Mouse (Mus musculus): ENCODE measurements around the gene Eea1. TPM values are rescaled to one million over a fixed set of nuclear protein-coding genes. Genes with fewer than 3 reads are reported as not detected.
A peak's percentile ranks its signal among the peaks of the same experiment; 100 is the strongest.

Eea1 gene
- polyA plus RNA-seq, 1 experiment from 2014 or later = 14.4 TPM

- Histone ChIP-seq H3K4me1 (replicated peaks; ENCODE audit: control insufficient read depth, insufficient read depth, low read length) (0 out of 2 replicates have a peak, but pooled peaks cover 5% of the 10 kb centered on the region), H3K27ac (ENCODE audit: low read depth, low read length) (no peak overlapping the region), H3K27me3 (replicated peaks; ENCODE audit: control insufficient read depth, insufficient read depth, low read length) (no peaks in the 10 kb centered on the region), H3K36me3 (ENCODE audit: control insufficient read depth, insufficient read depth, low read length) (no peaks in the 10 kb centered on the region), H3K4me3 (ENCODE audit: low read depth, low read length) (no peak overlapping the region), H3K9me3 (ENCODE audit: control insufficient read depth, low read length) (no peaks in the 10 kb centered on the region), H3K4me2 (no peak overlapping the region), H3K9ac (ENCODE audit: low read depth, low read length) (no peak overlapping the region)
- ATAC-seq (replicated peaks; ENCODE audit: low FRiP score) (no peak), DNase-seq (ENCODE audit: low spot score) (no peak)
- 94% methylated on average over 1 of the region's 1 CpGs for WGBS
Measured at GRCm38 (mm10) chr10:95969694-95970093, 29.2 kb downstream of the Eea1 start.

GRCm38 (mm10) chr10:95970744-95971212 is 30.3 kb downstream of the Eea1 start:
- Histone ChIP-seq H3K4me2 (peak overlapping the region; percentile 48), H3K4me3 (ENCODE audit: low read depth, low read length) (no peak overlapping the region; the same call in 1 of the 2 replicates), H3K4me1 (replicated peaks; ENCODE audit: control insufficient read depth, insufficient read depth, low read length) (0 out of 2 replicates have a peak, but pooled peaks cover 5% of the 10 kb centered on the region), H3K9me3 (ENCODE audit: control insufficient read depth, low read length) (no peaks in the 10 kb centered on the region), H3K27ac (ENCODE audit: low read depth, low read length) (no peak overlapping the region), H3K36me3 (ENCODE audit: control insufficient read depth, insufficient read depth, low read length) (peaks cover 2% of the 10 kb centered on the region; the same call in 1 of the 2 replicates), H3K27me3 (replicated peaks; ENCODE audit: control insufficient read depth, insufficient read depth, low read length) (no peaks in the 10 kb centered on the region), H3K9ac (ENCODE audit: low read depth, low read length) (no peak overlapping the region)
- ATAC-seq (replicated peaks; ENCODE audit: low FRiP score) = peak; percentile 69
- 20% methylated on average over 3 of the region's 3 CpGs for WGBS
- DNase-seq (ENCODE audit: low spot score) = no peak

GRCm38 (mm10) chr10:95971341-95971740 is 30.9 kb downstream of the Eea1 start:
- ATAC-seq (replicated peaks; ENCODE audit: low FRiP score) = no peak
- Histone ChIP-seq H3K4me3 (ENCODE audit: low read depth, low read length) (no peak overlapping the region), H3K36me3 (ENCODE audit: control insufficient read depth, insufficient read depth, low read length) (peaks cover 5% of the 10 kb centered on the region; the same call in 1 of the 2 replicates), H3K4me2 (peak overlapping the region; percentile 48; the same call in 1 of the 2 replicates), H3K9me3 (ENCODE audit: control insufficient read depth, low read length) (no peaks in the 10 kb centered on the region), H3K27me3 (replicated peaks; ENCODE audit: control insufficient read depth, insufficient read depth, low read length) (no peaks in the 10 kb centered on the region), H3K9ac (ENCODE audit: low read depth, low read length) (no peak overlapping the region), H3K27ac (ENCODE audit: low read depth, low read length) (no peak overlapping the region), H3K4me1 (replicated peaks; ENCODE audit: control insufficient read depth, insufficient read depth, low read length) (0 out of 2 replicates have a peak, but pooled peaks cover 5% of the 10 kb centered on the region)
- WGBS = 85% methylated on average over 4 of the region's 4 CpGs
- DNase-seq (ENCODE audit: low spot score) = no peak

- peaks cover 8% of the 10 kb centered on the region; the same call in 1 of the 2 replicates for H3K36me3 ChIP-seq (ENCODE audit: control insufficient read depth, insufficient read depth, low read length)
- H3K27ac ChIP-seq (ENCODE audit: low read depth, low read length) = no peak overlapping the region
- ATAC-seq (replicated peaks; ENCODE audit: low FRiP score) = no peak
- H3K4me3 ChIP-seq (ENCODE audit: low read depth, low read length) = no peak overlapping the region
- DNase-seq (ENCODE audit: low spot score) = no peak
- H3K4me1 ChIP-seq (replicated peaks; ENCODE audit: control insufficient read depth, insufficient read depth, low read length) = 0 out of 2 replicates have a peak, but pooled peaks cover 5% of the 10 kb centered on the region
- H3K27me3 ChIP-seq (replicated peaks; ENCODE audit: control insufficient read depth, insufficient read depth, low read length) = no peaks in the 10 kb centered on the region
- H3K9me3 ChIP-seq (ENCODE audit: control insufficient read depth, low read length) = no peaks in the 10 kb centered on the region
- no peak overlapping the region for H3K4me2 ChIP-seq
- 71% methylated on average over 3 of the region's 3 CpGs for WGBS
- H3K9ac ChIP-seq (ENCODE audit: low read depth, low read length) = no peak overlapping the region
Measured at GRCm38 (mm10) chr10:95971942-95972341, 31.5 kb downstream of the Eea1 start.

GRCm38 (mm10) chr10:95974462-95974861 is 34.0 kb downstream of the Eea1 start:
- no peaks in the 10 kb centered on the region for H3K27me3 ChIP-seq (replicated peaks; ENCODE audit: control insufficient read depth, insufficient read depth, low read length)
- H3K9ac ChIP-seq (ENCODE audit: low read depth, low read length) = no peak overlapping the region
- H3K27ac ChIP-seq (ENCODE audit: low read depth, low read length) = no peak overlapping the region
- no peak overlapping the region for H3K4me3 ChIP-seq (ENCODE audit: low read depth, low read length)
- H3K4me2 ChIP-seq = no peak overlapping the region
- no peaks in the 10 kb centered on the region for H3K9me3 ChIP-seq (ENCODE audit: control insufficient read depth, low read length)
- H3K36me3 ChIP-seq (ENCODE audit: control insufficient read depth, insufficient read depth, low read length) = peaks cover 9% of the 10 kb centered on the region; the same call in 1 of the 2 replicates
- H3K4me1 ChIP-seq (replicated peaks; ENCODE audit: control insufficient read depth, insufficient read depth, low read length) = 0 out of 2 replicates have a peak, but pooled peaks cover 5% of the 10 kb centered on the region
- WGBS = 63% methylated on average over 3 of the region's 3 CpGs
- ATAC-seq (replicated peaks; ENCODE audit: low FRiP score) (peak; percentile 76), DNase-seq (ENCODE audit: low spot score) (no peak)

- Histone ChIP-seq H3K4me1 (replicated peaks; ENCODE audit: control insufficient read depth, insufficient read depth, low read length) (no peaks in the 10 kb centered on the region), H3K9me3 (ENCODE audit: control insufficient read depth, low read length) (no peaks in the 10 kb centered on the region), H3K9ac (ENCODE audit: low read depth, low read length) (no peak overlapping the region), H3K4me3 (ENCODE audit: low read depth, low read length) (no peak overlapping the region), H3K36me3 (ENCODE audit: control insufficient read depth, insufficient read depth, low read length) (peaks cover 9% of the 10 kb centered on the region; the same call in 1 of the 2 replicates), H3K27me3 (replicated peaks; ENCODE audit: control insufficient read depth, insufficient read depth, low read length) (no peaks in the 10 kb centered on the region), H3K4me2 (no peak overlapping the region), H3K27ac (ENCODE audit: low read depth, low read length) (no peak overlapping the region)
- no peak for ATAC-seq (replicated peaks; ENCODE audit: low FRiP score)
- 96% methylated on average over 2 of the region's 2 CpGs for WGBS
- DNase-seq (ENCODE audit: low spot score) = no peak
Measured at GRCm38 (mm10) chr10:95976798-95977197, 36.3 kb downstream of the Eea1 start.

GRCm38 (mm10) chr10:95989731-95990130 is 49.3 kb downstream of the Eea1 start:
- Histone ChIP-seq H3K4me3 (ENCODE audit: low read depth, low read length) (no peak overlapping the region), H3K36me3 (ENCODE audit: control insufficient read depth, insufficient read depth, low read length) (no peaks in the 10 kb centered on the region), H3K27me3 (replicated peaks; ENCODE audit: control insufficient read depth, insufficient read depth, low read length) (no peaks in the 10 kb centered on the region), H3K4me1 (replicated peaks; ENCODE audit: control insufficient read depth, insufficient read depth, low read length) (no peaks in the 10 kb centered on the region; the same call in 1 of the 2 replicates), H3K27ac (ENCODE audit: low read depth, low read length) (no peak overlapping the region), H3K4me2 (no peak overlapping the region), H3K9me3 (ENCODE audit: control insufficient read depth, low read length) (no peaks in the 10 kb centered on the region), H3K9ac (ENCODE audit: low read depth, low read length) (no peak overlapping the region)
- no peak for DNase-seq (ENCODE audit: low spot score)
- 82% methylated on average over 1 of the region's 1 CpGs for WGBS
- no peak for ATAC-seq (replicated peaks; ENCODE audit: low FRiP score)

GRCm38 (mm10) chr10:95991176-95991575 is 50.7 kb downstream of the Eea1 start:
- no peaks in the 10 kb centered on the region for H3K27me3 ChIP-seq (replicated peaks; ENCODE audit: control insufficient read depth, insufficient read depth, low read length)
- H3K4me1 ChIP-seq (replicated peaks; ENCODE audit: control insufficient read depth, insufficient read depth, low read length) = no peaks in the 10 kb centered on the region; the same call in 1 of the 2 replicates
- no peak overlapping the region for H3K4me2 ChIP-seq
- H3K9me3 ChIP-seq (ENCODE audit: control insufficient read depth, low read length) = no peaks in the 10 kb centered on the region
- no peaks in the 10 kb centered on the region for H3K36me3 ChIP-seq (ENCODE audit: control insufficient read depth, insufficient read depth, low read length)
- ATAC-seq (replicated peaks; ENCODE audit: low FRiP score) (no peak), DNase-seq (ENCODE audit: low spot score) (no peak)
- 76% methylated on average over 1 of the region's 1 CpGs for WGBS
- H3K9ac ChIP-seq (ENCODE audit: low read depth, low read length) = no peak overlapping the region
- no peak overlapping the region for H3K4me3 ChIP-seq (ENCODE audit: low read depth, low read length)
- H3K27ac ChIP-seq (ENCODE audit: low read depth, low read length) = no peak overlapping the region

GRCm38 (mm10) chr10:96000904-96001303 is 60.5 kb downstream of the Eea1 start:
- H3K9ac ChIP-seq (ENCODE audit: low read depth, low read length) = no peak overlapping the region
- DNase-seq (ENCODE audit: low spot score) = no peak
- no peak overlapping the region for H3K4me2 ChIP-seq
- no peaks in the 10 kb centered on the region for H3K4me1 ChIP-seq (replicated peaks; ENCODE audit: control insufficient read depth, insufficient read depth, low read length)
- whole genome bisulfite sequencing = 64% methylated on average over 5 of the region's 5 CpGs
- ATAC-seq (replicated peaks; ENCODE audit: low FRiP score) = no peak
- H3K4me3 ChIP-seq (ENCODE audit: low read depth, low read length) = no peak overlapping the region
- H3K9me3 ChIP-seq (ENCODE audit: control insufficient read depth, low read length) = no peaks in the 10 kb centered on the region
- H3K27ac ChIP-seq (ENCODE audit: low read depth, low read length) = no peak overlapping the region
- H3K27me3 ChIP-seq (replicated peaks; ENCODE audit: control insufficient read depth, insufficient read depth, low read length) = no peaks in the 10 kb centered on the region
- H3K36me3 ChIP-seq (ENCODE audit: control insufficient read depth, insufficient read depth, low read length) = no peaks in the 10 kb centered on the region

All from liver, embryonic 11.5 days (tissue).